Mouse (Mus musculus) hindbrain, embryonic 12.5 days (tissue): ENCODE data around the gene Olfr177. TPM values are rescaled to one million over a fixed set of nuclear protein-coding genes. Genes with fewer than 3 reads are reported as not detected.

Source experiments
- ATAC-seq: fragments of 200-750 bp; cut with Nextera tagmentation; 2 replicates; pipeline ENCODE4 v1.8.0; 2017; ENCODE audit warnings: moderate TSS enrichment; ENCODE audit not compliant: low FRiP score
- H3K27ac ChIP-seq: fragments of 300-500 bp; sonication (generic); 2 replicates; pipeline ENCODE4 v1.5.1; 2016; ENCODE audit warnings: mild to moderate bottlenecking
- H3K27me3 ChIP-seq: fragments of 300-500 bp; sonication (generic); 2 replicates; pipeline ENCODE4 v1.6.1; 2016; ENCODE audit warnings: mild to moderate bottlenecking
- H3K36me3 ChIP-seq: fragments of 300-500 bp; sonication (generic); 2 replicates; pipeline ENCODE4 v1.6.1; 2016; ENCODE audit warnings: mild to moderate bottlenecking
- H3K4me1 ChIP-seq: fragments of 300-500 bp; sonication (generic); 2 replicates; pipeline ENCODE4 v1.6.1; 2016
- H3K4me2 ChIP-seq: fragments of 300-500 bp; sonication (generic); replicated peaks from 2 replicates; pipeline ENCODE4 v1.6.1; 2016; ENCODE audit warnings: mild to moderate bottlenecking
- H3K4me3 ChIP-seq: fragments of 300-500 bp; sonication (generic); 2 replicates; pipeline ENCODE4 v1.5.1; 2016; ENCODE audit warnings: mild to moderate bottlenecking
- H3K9ac ChIP-seq: fragments of 300-500 bp; sonication (generic); 2 replicates; pipeline ENCODE4 v1.6.1; 2016; ENCODE audit warnings: mild to moderate bottlenecking, moderate library complexity
- H3K9me3 ChIP-seq: fragments of 300-500 bp; sonication (generic); replicated peaks from 2 replicates; pipeline ENCODE4 v1.6.1; 2016; ENCODE audit warnings: mild to moderate bottlenecking
- WGBS: fragments of 180-500 bp; shearing (Covaris S2); methylation state at CpG from one replicate; pipeline ENCODE4 v1.1.7; 2016; 5-methylcytosine and 5-hydroxymethylcytosine counted together
- polyA plus RNA-seq: library from polyadenylated mRNA; unstranded; fragments of >200 nt; fragmentation: Nextera tagmentation; extraction: Ambion mirVana; gene quantifications from 2 replicates; pipeline ENCODE4 v1.2.1, GENCODE M21; 2016

Olfr177 gene
- not detected in 2 replicates for polyA plus RNA-seq

DNA sequence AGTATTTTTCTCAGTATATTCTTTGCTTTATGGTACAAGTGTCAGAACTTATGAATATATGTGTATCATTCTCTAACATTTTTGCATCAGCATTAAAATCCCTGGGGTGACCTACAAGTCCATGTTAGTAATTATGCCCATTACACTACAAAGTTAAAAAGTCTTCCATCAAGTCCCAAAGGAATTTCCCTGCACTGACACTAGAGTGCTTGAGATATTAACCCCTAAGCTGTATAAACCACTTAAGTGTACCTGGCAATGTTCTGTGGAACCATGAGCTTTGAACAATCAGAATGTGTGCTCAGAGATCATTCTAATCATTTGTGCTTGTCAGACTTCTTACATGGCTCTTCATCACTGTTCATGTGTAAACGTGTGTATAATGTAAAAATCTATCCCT lies at the start of gene Olfr177:
Olfr177 (minus strand) TSS at position 101 of the 400 bp plus-strand sequence.
- no peaks in the 10 kb centered on the region for H3K36me3 ChIP-seq
- H3K27ac ChIP-seq, result no peak within 1 kb of the TSS
- WGBS, result 67% methylated on average over 1 of the region's 1 CpGs
- H3K9me3 ChIP-seq, result no peaks in the 10 kb centered on the region
- no peaks in the 10 kb centered on the region for H3K27me3 ChIP-seq
- H3K4me2 ChIP-seq, result no peak within 1 kb of the TSS
- H3K9ac ChIP-seq, result no peak within 1 kb of the TSS
- no peaks in the 10 kb centered on the region for H3K4me1 ChIP-seq
- H3K4me3 ChIP-seq, result no peak within 1 kb of the TSS
- ATAC-seq, result no peak

DNA sequence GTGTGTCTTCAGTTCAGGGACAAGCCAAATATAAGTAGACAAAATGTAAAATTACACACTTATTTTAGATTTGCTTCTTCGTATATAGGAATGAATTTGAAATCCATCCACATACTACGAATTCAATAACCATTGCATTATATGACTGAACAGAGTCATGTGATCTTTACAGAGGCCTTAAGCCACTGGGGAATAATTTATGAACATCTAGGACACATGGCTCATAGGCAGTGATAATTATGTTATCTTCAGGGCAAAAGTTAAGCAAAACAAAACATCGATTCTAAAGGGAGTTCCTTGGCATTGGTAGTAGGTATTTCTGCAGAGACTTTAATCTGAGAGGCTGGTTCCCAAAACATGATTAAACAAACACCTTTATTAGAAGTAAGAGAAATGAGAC lies 17.4 kb upstream of the Olfr177 start, which contains the start of gene Olfr178:
Olfr178 (minus strand) TSS at position 101 of the 400 bp plus-strand sequence.
- 95% methylated on average over 3 of the region's 3 CpGs for WGBS
- no peak within 1 kb of the TSS for H3K27ac ChIP-seq

DNA sequence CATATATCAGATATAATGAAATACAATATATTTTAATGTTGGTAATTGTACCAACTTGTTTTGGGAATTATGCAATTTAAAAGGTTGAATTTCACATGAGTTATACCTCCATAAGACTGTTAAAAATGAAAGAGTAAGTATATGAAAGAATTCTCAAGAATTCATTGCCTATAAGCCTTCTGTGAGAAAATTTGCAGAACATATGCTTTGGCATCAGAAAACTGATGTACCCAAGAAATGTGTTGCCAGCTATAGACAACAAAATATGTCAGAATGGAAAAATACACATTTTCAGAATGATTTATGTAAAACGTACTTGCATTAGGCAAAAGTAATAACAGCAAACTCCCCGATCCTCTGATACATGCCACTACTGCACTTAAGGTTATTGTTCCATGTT lies 9.8 kb upstream of the Olfr177 start:
- Histone ChIP-seq H3K36me3 (no peaks in the 10 kb centered on the region), H3K27ac (no peak overlapping the region), H3K27me3 (no peaks in the 10 kb centered on the region), H3K4me2 (no peak overlapping the region), H3K9me3 (no peaks in the 10 kb centered on the region), H3K9ac (no peak overlapping the region), H3K4me1 (no peaks in the 10 kb centered on the region), H3K4me3 (no peak overlapping the region)
- ATAC-seq, result no peak
- 90% methylated on average over 2 of the region's 2 CpGs for WGBS

More for the DNA sequence above, 17.4 kb upstream of the Olfr177 start, which contains the start of gene Olfr178:
- Histone ChIP-seq H3K9me3 (no peaks in the 10 kb centered on the region), H3K4me3 (no peak within 1 kb of the TSS), H3K36me3 (no peaks in the 10 kb centered on the region), H3K4me2 (no peak within 1 kb of the TSS), H3K9ac (no peak within 1 kb of the TSS), H3K27me3 (no peaks in the 10 kb centered on the region), H3K4me1 (no peaks in the 10 kb centered on the region)
- ATAC-seq, result no peak

DNA sequence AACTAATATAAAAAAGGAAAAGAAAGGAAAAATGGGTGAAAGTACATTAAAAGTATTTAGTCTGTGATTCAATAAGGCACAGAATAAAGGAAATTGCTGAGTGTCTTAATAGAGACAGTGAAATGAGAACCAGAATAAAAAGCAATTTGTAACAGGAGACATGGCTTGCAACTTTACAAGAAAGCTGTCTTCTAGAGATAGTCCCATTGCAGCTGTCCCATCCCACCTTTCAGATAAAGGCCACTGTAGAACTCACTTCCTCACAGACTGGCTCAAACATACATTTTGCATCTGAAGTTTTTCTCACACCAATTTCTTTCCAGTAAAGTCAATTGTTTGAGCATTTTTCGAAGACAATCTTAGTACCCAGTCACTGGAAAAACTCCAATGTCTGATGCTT lies 13.1 kb downstream of the Olfr177 start:
- 68% methylated on average over 1 of the region's 1 CpGs for WGBS
- H3K4me2 ChIP-seq, result no peak overlapping the region
- no peak for ATAC-seq
- no peak overlapping the region for H3K4me3 ChIP-seq
- no peaks in the 10 kb centered on the region for H3K4me1 ChIP-seq
- no peaks in the 10 kb centered on the region for H3K36me3 ChIP-seq
- H3K9me3 ChIP-seq, result no peaks in the 10 kb centered on the region
- no peak overlapping the region for H3K9ac ChIP-seq
- H3K27ac ChIP-seq, result no peak overlapping the region
- H3K27me3 ChIP-seq, result no peaks in the 10 kb centered on the region

DNA sequence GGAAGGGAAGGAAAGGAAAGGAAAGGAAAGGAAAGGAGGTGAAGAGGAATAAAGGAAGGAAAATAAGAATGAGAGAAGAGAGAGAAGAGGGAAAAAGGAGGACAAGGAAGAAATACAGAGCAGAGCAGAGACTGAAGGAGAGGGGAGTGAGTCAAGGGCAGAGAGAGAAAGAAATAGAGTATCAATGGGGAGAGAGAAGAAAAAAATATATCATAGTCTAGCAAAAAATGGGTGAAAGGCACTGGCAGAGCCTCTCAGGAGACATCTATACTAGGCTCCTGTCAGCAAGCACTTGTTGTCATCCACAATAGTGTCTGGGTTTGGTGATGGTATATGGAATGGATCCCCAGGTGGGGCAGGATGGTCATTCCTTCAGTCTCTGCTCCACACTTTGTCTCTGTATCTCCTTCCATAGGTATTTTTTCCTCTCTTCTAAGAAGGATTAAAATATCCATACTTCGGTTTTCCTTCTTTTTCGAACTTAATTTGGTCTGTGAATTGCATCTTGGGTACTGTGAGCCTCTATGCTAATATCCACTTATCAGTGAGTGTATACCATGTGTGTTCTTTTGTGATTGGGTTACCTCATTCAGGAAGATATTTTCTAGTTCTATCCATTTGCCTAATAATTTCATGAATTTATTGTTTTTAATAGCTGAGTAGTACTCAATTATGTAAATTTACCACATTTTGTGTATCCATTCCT lies 14.4 kb downstream of the Olfr177 start:
- Histone ChIP-seq H3K4me1 (no peaks in the 10 kb centered on the region), H3K27ac (no peak overlapping the region), H3K4me2 (no peak overlapping the region), H3K36me3 (no peaks in the 10 kb centered on the region), H3K4me3 (no peak overlapping the region), H3K27me3 (no peaks in the 10 kb centered on the region), H3K9ac (no peak overlapping the region), H3K9me3 (no peaks in the 10 kb centered on the region)
- no peak for ATAC-seq
- WGBS, result 90% methylated on average over 2 of the region's 2 CpGs

DNA sequence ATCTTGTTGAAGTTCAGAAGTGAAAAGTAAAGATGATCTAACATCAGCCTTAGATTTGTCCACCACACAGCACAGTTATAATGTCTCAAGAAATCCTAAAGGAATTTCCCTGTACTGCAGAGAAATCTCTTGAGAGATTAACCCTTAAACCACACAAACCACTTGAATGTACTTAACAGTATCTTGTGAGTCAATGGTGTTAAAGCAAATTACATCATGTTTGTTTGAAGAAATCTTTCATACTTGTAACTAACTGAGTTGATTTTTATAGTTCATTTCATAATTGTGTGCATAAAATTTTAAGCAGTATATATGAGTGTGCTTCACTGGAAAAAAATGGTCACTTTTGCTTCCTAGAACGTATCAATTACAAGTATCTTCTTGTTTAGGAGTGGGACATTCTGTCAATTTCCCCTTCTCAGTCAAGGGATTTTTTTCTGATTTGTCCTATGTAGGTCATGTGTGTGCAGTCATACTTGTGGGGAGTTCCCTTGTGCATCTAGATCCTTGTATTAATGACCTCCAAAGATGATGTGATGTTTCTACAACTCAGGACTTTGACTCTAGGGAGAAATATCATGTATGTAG lies 47.7 kb downstream of the Olfr177 start, which contains the start of gene Olfr175-ps1:
Olfr175-ps1 (minus strand) TSS at position 51 of the 588 bp plus-strand sequence.
- Histone ChIP-seq H3K27me3 (no peaks in the 10 kb centered on the region), H3K4me2 (no peak within 1 kb of the TSS), H3K9me3 (no peaks in the 10 kb centered on the region), H3K9ac (no peak within 1 kb of the TSS), H3K36me3 (no peaks in the 10 kb centered on the region), H3K4me1 (no peaks in the 10 kb centered on the region), H3K27ac (no peak within 1 kb of the TSS), H3K4me3 (no peak within 1 kb of the TSS)
- ATAC-seq, result no peak
- 97% methylated on average over 1 of the region's 1 CpGs for WGBS

Other genes starting within 250 kb of the Olfr177 start
- gene E330017A01Rik, start 236.0 kb downstream of the Olfr177 start, polyA plus RNA-seq, result not detected in 2 replicates
- gene Cpox, start 204.5 kb downstream of the Olfr177 start, polyA plus RNA-seq, result 18.4 and 22.5 TPM in 2 replicates
- gene Gpr15, start 155.7 kb downstream of the Olfr177 start, polyA plus RNA-seq, result not detected in 2 replicates
- 120 and 133 TPM in 2 replicates for gene Cldnd1, start 146.9 kb downstream of the Olfr177 start, polyA plus RNA-seq
- not detected in 2 replicates for gene Olfr172, start 111.6 kb downstream of the Olfr177 start, polyA plus RNA-seq
- gene Olfr173, start 74.5 kb downstream of the Olfr177 start, polyA plus RNA-seq, result not detected in 2 replicates
- gene Olfr175-ps1, start 48.0 kb downstream of the Olfr177 start, polyA plus RNA-seq, result not detected in 2 replicates
- not detected in 2 replicates for gene Olfr178, start 17.3 kb upstream of the Olfr177 start, polyA plus RNA-seq
- not detected in 2 replicates for gene Olfr181, start 54.0 kb upstream of the Olfr177 start, polyA plus RNA-seq
- gene Olfr180, start 54.6 kb upstream of the Olfr177 start, polyA plus RNA-seq, result not detected in 2 replicates
- not detected in 2 replicates for gene Olfr183, start 120.6 kb upstream of the Olfr177 start, polyA plus RNA-seq
- not detected in 2 replicates for gene Olfr186, start 155.5 kb upstream of the Olfr177 start, polyA plus RNA-seq
- gene Olfr187, start 165.0 kb upstream of the Olfr177 start, polyA plus RNA-seq, result not detected in 2 replicates
- gene Olfr190, start 203.2 kb upstream of the Olfr177 start, polyA plus RNA-seq, result not detected in 2 replicates
- not detected in 2 replicates for gene Olfr191, start 215.1 kb upstream of the Olfr177 start, polyA plus RNA-seq
- not detected in 2 replicates for gene Olfr193, start 237.1 kb upstream of the Olfr177 start, polyA plus RNA-seq
- not detected in 2 replicates for gene Olfr194, start 246.3 kb upstream of the Olfr177 start, polyA plus RNA-seq